Mouse (Mus musculus) T-helper 1 cell (primary cell): ENCODE measurements around the gene Dyrk3.

ENCODE experiments used
- in situ Hi-C: fragments of 300-600 bp; cut with MboI, MseI; formaldehyde crosslinking; loops from one replicate; pipeline ENCODE4 v1.15.1; 2025; ENCODE audit warnings: high pct_unique_total_duplicates

The Dyrk3 gene

GRCm38 (mm10) chr1:131116430-131117011 lies 21.6 kb downstream of the Dyrk3 start:
- in situ Hi-C loops: loop anchor here (5.0 kb wide), 2 partner anchors 36 to 86 kb away; partner anchors contain the start of gene Eif2d

- in situ Hi-C loops: loop anchor here (5.0 kb wide), 2 partner anchors 36 to 86 kb away; partner anchors contain the start of gene Eif2d
Measured at GRCm38 (mm10) chr1:131115932-131116331, 22.2 kb downstream of the Dyrk3 start.

- in situ Hi-C loops: no loop called here
Measured at GRCm38 (mm10) chr1:131112576-131112975, 25.6 kb downstream of the Dyrk3 start.

DNA sequence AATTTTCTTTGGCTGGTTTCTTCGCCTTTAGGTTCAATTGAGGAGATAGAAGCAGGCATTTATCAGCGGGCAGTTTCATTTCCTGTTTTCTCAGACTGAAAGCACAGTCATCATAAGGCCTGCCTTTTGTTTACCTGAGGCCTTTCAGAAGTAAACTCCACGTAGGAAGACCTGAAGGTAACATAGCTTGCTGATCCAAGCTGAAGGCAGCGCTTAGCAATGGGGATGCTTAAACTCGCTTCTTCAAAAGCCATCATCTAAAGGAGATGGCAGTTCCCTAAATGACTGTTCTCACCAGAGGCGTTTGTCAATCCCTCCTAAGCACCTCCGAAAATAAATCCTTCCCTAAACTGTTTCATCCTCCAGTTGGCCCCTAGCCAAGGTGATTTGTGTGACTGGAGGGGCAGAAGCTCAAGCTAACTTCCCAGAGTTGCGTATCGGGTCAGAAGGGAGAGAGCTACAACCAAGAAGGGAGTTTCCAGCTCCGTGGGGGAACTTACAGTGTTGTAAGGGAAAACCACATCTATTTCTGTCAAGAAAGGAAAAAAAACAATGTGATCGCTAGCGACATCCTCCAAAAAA lies 27.5 kb downstream of the Dyrk3 start:
- in situ Hi-C loops: no loop called here

GRCm38 (mm10) chr1:131107575-131108308 lies 30.4 kb downstream of the Dyrk3 start:
- in situ Hi-C loops: no loop called here

DNA sequence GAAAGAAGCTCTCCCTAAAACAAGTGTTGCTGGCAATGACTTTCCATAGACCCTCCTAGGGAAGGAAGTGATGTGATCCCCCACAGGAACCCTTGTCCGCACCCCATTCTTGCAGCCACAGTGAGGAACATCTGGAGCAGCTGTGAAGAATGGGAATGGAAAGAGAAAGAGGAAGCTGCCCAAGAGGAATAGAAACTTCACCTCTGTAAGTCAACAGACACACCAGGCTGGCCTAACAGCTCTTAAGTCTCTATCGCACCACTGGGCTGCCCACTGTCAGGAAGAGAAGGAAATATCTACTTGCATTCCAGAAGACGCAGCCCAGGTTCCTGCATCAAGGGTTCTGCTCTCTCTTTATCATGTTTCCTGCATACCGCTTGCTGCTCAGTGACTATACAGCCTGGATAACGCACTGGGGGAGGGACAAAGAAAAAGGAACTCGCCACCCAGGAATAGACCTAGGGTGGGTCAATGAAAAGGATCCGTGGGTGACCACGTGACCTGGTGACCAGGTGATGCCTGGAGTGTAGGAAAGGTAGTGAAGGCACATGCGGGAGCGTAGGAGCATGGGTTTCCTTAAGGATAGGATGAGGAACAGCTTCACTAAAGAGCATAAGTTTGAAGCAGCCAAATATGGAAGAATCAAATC lies 34.2 kb downstream of the Dyrk3 start:
- in situ Hi-C loops: no loop called here

DNA sequence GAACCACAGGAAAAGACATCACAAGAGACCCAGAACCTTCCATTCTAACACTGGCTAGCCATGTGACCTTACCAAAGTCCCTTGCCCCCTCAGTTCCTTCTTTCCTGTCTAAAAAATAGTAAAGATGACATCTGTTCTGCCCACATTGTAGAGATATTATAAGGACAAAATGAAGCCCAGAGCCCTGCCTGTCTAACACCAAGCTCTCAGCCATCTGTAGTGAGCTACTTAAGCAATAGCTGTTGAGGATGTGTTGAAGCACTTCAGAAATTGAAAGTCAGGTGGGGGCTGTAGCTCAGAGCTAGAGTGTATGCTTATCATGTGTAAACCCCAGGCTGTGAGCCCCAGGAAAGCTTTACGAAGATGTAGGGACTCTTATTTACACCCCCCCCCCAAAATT lies 37.3 kb downstream of the Dyrk3 start:
- in situ Hi-C loops: no loop called here

DNA sequence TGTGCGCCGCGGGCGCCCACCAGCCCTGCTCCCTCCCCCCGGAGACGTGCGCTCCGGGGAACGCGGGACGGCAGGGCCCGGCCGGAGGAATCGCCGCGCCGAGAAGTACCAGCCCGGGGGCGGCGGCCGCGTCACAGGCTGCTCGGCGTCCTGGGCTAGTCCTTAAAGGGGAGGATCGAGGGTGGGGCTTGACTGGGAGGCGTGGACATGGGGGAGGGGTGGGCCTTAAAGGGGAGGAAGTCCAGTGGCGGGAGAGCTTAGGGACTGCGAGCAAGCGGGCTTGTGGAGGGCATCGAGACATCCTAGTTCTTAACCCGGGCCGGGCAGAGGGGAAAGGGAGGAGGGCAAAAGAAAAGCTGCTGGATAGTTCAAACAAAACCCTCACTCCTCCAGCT lies 40.4 kb downstream of the Dyrk3 start, which contains the start of gene Mapkapk2:
Mapkapk2 (minus strand) TSS at position 127 of the 395 bp plus-strand sequence.
- in situ Hi-C loops: no loop called here

GRCm38 (mm10) chr1:131096803-131097699 lies 41.1 kb downstream of the Dyrk3 start:
- in situ Hi-C loops: no loop called here

DNA sequence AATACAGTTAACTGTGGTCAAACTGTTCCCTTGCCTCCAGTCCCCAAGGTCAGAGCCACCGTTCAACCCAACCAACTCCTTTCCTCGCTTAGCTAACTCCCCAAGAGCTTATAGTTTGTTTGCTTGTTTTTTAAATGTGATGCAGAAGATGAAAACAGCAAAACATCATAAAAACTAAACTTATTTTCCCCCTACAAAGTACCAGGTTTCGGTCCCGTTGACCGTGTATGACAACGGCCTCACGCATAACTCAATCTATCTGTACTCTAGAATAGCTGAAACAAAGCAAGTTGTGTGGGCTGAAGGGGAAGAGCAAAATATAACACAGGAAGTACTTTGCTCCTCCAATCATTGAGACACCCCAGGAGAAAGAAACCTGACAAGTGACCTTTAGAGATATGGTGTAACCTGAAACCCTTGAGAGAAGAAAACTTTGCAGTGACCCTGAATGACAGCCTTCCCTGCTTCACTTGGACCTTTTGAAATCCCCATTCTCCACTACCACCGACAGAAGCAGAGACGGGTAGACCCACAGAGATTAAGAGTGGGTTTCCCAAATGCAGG lies 41.9 kb downstream of the Dyrk3 start:
- in situ Hi-C loops: no loop called here

GRCm38 (mm10) chr1:131095574-131095973 lies 42.6 kb downstream of the Dyrk3 start:
- in situ Hi-C loops: no loop called here

DNA sequence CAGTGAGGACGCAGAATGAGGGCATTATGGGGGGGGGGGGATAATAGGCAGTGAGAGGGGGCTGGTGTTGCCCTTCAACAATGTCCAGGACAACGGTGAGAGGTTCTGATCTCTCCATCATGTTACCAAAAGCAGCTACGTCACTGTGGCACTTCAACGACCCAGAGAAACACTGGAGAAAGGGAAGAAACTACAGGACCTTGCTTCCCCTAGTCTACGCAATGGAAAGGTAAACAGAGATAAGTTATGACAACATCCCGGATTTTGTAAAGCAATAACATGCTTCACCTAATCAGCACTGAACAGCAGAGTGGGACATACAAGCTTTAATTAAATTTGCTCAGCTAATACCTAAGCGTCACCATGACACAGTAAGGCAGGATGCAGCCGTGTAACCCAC lies 44.3 kb downstream of the Dyrk3 start:
- in situ Hi-C loops: no loop called here

GRCm38 (mm10) chr1:131092846-131093245 lies 45.3 kb downstream of the Dyrk3 start:
- in situ Hi-C loops: no loop called here

DNA sequence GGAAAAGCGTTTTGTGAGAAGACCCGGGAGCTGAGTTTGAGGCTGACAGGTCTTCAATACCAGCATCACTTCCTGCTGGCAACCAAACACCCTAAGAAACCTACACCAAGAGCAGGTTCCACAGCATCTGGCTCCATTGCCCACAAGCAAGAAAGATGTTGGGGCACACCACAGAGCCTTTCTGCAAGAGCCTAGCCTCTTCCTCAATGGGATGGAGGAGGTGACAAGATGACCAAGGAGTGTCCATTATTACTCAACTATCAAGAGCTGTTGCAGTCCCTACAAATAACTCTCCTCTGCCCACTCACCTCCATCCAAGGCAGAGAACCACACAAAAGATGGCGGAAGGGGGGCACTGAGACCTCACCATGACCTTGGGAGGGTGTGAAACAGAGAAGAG lies 46.0 kb downstream of the Dyrk3 start:
- in situ Hi-C loops: no loop called here

GRCm38 (mm10) chr1:131091481-131091880 lies 46.7 kb downstream of the Dyrk3 start:
- in situ Hi-C loops: no loop called here

DNA sequence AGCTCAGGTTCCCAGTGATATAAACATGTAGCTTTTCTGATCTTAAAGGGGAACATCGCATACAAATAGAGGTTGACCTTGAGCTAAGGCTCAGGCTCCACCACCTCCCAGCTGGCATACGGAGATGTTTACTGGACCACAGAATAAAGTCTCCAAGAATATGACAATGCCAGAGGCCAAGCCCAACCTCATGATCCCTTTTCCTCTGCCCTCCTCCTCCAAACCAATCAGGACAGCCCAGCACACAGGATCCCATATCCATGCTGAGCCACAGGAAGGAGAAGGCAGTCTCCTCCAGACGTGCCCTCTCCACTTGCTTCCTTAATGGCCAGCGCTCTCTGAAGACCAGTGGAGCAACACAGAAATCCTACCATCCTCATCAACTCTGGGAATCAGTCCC lies 47.3 kb downstream of the Dyrk3 start:
- in situ Hi-C loops: no loop called here

DNA sequence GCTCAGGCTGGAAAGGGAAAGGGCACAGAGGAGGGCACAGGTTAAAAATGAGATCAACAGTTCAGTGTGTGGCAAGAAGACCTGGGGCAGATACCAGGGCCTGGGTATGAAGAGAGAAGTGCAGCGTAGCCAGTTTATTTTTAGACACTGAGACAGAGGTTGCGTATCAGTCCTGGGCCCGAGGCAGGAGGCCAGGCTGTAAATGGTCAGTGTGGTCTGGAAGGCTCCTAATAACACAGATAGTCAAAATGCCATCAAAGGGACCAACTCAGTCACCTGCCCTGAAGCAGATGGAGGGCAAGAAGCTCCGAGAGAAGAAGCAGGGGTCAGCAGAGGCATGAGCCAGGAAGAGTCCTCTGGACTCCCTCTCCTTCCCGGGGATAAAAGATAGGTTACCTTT lies 47.9 kb downstream of the Dyrk3 start:
- in situ Hi-C loops: no loop called here

DNA sequence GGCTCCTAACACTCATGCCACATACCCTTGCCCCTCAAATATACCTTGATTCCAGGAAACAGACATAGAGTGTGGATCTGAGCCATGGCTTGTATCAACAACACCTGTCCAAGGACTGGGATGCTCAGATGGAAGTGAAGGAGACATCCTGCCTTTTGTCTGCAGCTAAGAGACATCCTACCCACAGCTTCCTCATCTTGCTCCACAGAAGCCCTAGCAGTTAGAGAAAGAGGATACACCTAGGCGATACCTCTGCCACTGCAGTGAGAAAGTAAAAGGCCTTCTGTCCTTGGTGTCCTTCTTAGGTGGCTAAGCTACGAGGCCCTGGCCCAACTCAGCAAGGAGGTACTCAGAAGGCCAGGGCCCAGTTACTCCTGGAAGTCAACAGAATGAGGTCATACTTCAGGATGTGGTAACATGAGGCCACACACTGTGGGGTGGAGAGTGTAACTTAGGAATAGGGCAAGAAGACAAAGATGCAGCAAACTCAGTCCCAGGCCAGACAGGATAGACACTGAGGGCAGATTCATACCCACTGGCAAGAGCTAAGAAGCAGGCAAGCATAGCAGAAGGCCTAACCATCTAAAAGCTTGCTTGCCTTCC lies 48.5 kb downstream of the Dyrk3 start:
- in situ Hi-C loops: no loop called here

- in situ Hi-C loops: no loop called here
Measured at GRCm38 (mm10) chr1:131088547-131088946, 49.6 kb downstream of the Dyrk3 start.

DNA sequence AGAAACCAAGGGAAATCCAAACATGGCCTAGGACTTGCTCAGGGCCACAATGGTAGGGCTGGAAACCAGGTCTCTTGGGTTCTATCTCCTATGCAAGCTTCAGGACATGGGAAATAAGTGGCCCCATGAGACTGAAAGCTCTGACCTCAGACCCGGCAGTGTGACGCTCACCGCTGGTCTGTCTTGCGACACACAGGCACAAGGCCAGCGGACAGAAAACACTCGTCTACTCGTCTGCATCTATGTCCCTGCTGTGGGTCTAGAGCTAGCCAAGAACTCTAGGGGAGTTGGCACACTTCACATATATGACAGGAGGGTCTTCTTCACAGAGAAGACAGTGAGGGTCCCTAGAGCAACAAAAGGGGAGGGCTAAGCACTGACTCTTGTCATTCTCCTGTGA lies 51.2 kb downstream of the Dyrk3 start:
- in situ Hi-C loops: no loop called here
